Mouse (Mus musculus) cerebellum, postnatal 4 days (tissue): ENCODE data around the gene Bpifb6.

Experiments used
- DNase-seq, 2 experiments: peaks; one replicate each; pipeline ENCODE4 v3.0.0; 2022; ENCODE audit warnings: low spot score in 2 of 2, mixed read lengths in 1 of 2

The Bpifb6 gene

DNA sequence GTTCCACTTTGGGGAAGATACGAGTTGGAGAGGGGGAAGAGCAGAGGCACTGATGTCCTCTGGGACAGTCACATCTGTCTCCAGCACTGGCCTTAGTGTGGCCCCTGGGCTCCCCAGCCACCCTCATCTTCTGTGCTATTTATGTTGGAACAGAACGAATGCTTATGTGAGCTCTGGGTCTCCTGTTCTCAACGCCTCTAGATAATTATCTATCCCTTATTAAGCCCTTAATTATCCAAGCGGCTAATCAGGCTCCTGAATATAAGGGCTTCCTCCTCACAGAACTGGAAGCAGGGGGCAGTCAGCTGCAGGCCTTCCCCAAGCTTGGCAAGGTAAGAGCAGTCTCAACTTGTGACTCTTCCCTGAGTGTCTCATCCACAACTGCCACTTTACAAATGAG lies at the start of gene Bpifb6:
Gene Bpifb6 (plus strand): TSS at position 301 of the 400 bp plus-strand sequence.
- DNase-seq: no peak

- DNase-seq: peak in 1 of 2 experiments; percentile 67
Observed at GRCm38 (mm10) chr2:153851030-153851360, 49.2 kb upstream of the Bpifb6 start.

DNA sequence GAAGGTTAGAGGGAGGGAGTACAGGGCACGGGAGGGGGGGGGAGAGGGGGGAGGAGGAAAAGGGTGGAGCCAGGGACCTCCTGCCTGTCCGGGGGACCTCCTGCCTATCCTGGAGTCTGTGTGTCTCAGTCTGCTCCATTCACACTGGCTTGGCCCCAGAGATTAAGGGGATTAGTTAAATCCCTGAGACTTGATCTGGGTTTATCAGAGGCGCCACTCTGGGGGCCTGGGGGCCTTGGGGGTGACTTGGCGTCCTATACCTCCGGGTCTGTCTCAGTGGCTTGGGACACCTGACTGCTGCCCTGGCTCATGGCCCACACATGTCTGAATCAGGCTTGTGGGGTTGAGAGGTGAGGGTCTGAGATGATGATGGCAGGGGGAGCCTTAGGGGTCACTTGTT lies 46.6 kb upstream of the Bpifb6 start:
- no peak for DNase-seq

DNA sequence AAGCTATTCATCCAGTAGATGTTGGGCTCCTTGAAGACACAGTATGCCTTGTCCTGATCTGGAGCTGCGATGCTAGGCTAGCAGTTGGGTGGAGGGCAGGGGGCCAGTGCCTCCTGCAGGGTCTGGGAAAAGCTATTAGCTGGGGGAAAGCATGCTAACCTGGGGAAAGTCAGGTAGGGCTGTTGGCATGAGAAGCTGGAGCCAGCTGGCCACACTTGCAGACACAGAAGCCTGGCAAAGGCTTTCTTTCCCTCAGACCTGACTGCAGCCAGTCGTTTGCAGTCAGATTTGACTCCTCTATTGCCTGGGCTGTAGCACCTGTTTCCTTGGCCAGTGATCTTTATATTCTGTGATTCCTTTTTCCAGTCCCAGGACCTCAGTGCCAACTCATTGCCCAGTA lies 40.6 kb upstream of the Bpifb6 start:
- no peak for DNase-seq

DNA sequence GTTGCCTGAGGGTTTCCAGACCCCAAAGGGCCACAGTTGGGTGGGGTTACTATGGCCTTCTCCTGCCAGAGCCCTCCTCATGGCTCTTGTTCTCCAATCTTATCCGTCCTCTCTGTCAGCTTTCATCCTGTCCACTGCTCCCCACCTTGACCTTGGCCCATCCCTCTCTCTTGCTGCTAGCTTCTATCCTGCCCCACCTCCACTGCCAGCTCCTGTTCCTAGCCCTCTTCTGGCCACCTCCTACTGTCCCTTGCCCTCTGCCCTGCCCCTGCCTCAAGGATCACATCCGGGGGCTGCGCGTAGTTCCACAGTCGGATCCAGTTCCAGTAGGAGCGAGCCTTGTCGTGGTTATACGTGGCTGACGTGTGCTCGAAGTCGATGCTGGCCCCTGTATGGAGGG lies 39.9 kb upstream of the Bpifb6 start:
- DNase-seq: no peak

GRCm38 (mm10) chr2:153860715-153861114 lies 39.5 kb upstream of the Bpifb6 start:
- no peak for DNase-seq

- no peak for DNase-seq
Observed at GRCm38 (mm10) chr2:153861960-153862359, 38.2 kb upstream of the Bpifb6 start.

GRCm38 (mm10) chr2:153870984-153871383 lies 29.2 kb upstream of the Bpifb6 start, which contains the start of gene Sun5:
TSS of gene Sun5 (minus strand) at chr2:153871084.
- DNase-seq: no peak

GRCm38 (mm10) chr2:153874745-153875144 lies 25.4 kb upstream of the Bpifb6 start, which contains the start of gene Bpifb2:
TSS of gene Bpifb2 (plus strand) at chr2:153875045.
- DNase-seq: no peak

- DNase-seq: no peak
Observed at GRCm38 (mm10) chr2:153899111-153899510, 1.1 kb upstream of the Bpifb6 start.

GRCm38 (mm10) chr2:153902726-153903125 lies 2.5 kb downstream of the Bpifb6 start:
- no peak for DNase-seq

GRCm38 (mm10) chr2:153906626-153907025 lies 6.4 kb downstream of the Bpifb6 start:
- no peak for DNase-seq

DNA sequence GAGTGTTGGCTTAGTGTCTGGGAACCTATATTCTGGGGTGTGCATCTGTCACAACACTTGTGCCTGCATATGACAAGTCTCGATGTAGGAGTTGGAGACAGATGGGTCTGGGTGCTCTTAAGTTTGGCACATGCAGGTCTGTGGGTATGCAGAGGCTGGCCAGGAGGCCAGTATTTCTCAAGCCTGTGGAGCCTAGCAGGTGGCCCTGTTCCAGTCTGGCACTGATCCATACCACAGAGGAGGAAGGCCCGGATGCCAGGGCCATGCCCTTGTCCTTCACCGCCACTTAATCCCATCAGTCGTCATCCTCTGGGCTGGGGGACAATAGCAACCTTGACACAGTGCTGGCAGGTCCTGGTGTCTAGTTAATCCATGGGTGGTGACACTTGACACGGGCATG lies 14.0 kb downstream of the Bpifb6 start:
- peak in 1 of 2 experiments; percentile 10 for DNase-seq

DNA sequence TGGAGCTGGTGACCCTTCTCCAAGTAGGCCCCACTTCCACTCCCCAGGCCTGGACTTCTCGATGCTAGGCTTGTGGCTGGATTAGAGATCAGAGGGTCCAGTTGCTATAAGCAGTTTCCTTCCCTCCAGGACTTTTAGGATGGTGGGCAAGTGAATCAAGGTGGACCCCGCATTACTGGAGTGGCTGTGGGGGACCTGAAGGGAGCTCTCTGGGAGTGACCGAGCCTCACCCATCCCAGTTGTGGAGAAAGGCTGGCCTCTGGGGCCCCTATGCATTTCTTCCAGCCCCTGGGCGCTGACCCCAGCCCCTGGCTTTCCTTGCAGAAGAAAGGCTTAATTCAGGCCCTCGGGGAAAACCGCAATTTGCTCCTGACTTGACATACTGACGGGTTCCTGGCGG lies 17.7 kb downstream of the Bpifb6 start, which contains the start of gene Bpifb3:
Gene Bpifb3 (plus strand): TSS at position 301 of the 400 bp plus-strand sequence.
- no peak for DNase-seq

GRCm38 (mm10) chr2:153921246-153921645 lies 21.1 kb downstream of the Bpifb6 start:
- DNase-seq: no peak

- DNase-seq: peak; percentile 66 to 77
Observed at GRCm38 (mm10) chr2:153929871-153930413, 29.8 kb downstream of the Bpifb6 start.

DNA sequence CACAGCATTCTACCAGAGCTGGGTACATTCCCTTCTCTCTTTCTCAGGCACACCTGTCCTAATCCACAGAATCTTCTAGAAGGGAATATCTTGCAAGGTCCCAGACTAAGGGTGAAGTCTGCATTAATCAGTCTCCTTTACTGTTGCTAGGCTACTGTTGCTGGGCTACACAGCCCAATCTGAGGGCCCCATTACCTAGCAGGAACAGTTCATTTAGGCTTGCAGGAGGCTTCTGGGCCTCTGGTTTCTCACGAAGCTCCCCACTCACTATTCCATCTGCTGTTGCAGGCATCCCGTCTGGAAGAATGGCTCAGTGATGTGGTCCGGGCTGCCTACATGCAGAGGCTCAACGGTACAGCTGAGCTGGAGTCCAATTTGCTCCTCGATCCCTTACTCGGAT lies 30.9 kb downstream of the Bpifb6 start:
- no peak for DNase-seq

GRCm38 (mm10) chr2:153933311-153933710 lies 33.1 kb downstream of the Bpifb6 start:
- peak in 1 of 2 experiments; percentile 16 for DNase-seq

- DNase-seq: no peak
Observed at GRCm38 (mm10) chr2:153935348-153935747, 35.2 kb downstream of the Bpifb6 start.

GRCm38 (mm10) chr2:153937843-153938242 lies 37.7 kb downstream of the Bpifb6 start, which contains the start of gene Bpifb4:
TSS of gene Bpifb4 (plus strand) at chr2:153938212.
- DNase-seq: no peak

DNA sequence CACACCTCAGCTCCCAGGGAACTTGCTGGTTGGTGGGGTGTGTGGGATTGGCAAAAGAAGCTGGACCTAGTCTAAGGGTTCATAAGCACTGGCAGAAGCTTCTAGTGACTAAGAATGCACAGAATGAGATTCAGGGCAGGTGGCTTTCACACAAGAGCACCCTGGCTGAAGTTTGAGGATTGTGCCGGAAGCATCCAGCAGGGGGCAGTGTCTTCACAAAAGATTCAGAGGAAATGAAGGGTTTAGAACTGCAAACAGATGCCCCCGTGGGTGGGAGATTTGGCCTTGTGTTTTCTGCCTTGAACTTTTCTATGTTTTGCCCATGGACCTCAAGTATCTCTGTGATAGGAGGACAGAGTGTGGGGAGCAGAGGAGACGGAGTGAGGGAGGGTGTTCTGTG lies 43.3 kb downstream of the Bpifb6 start:
- peak; percentile 48 to 72 for DNase-seq

DNA sequence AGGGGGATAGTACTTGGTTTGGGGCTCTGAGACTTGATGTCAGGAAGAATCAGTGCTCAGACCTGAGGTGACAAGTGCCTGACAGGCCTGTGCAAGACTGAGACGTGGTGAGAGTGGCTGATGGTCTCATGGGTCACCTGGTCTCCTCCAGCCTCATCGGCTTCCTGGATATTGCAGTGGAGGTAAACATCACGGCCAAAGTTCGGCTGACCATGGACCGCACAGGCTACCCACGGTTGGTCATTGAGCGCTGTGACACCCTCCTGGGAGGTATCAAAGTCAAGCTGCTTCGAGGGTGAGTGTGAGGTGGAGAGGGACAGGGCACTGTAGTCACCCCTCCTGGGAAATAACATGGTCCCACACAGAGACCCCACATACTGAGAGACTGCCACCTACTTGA lies 44.4 kb downstream of the Bpifb6 start:
- DNase-seq: no peak

DNA sequence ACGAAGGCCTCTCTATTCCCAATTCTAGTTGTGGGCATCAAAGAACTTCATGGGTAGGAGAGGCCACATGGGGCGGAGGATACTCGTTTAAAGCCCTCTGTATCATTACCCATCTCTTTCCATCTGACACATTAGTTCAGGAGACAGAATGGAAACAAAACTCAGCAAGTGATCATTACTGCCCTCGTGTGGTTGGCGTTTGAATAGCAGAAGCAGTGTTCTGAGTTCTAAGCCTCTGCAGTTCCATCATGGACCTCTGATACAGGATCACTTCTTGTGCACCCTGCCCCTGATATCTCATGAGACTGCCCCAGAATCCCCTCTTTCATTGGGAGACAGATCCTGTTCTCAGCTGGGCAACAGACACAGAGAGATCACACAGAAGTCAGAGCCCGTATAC lies 52.7 kb downstream of the Bpifb6 start:
- peak; percentile 61 to 79 for DNase-seq

DNA sequence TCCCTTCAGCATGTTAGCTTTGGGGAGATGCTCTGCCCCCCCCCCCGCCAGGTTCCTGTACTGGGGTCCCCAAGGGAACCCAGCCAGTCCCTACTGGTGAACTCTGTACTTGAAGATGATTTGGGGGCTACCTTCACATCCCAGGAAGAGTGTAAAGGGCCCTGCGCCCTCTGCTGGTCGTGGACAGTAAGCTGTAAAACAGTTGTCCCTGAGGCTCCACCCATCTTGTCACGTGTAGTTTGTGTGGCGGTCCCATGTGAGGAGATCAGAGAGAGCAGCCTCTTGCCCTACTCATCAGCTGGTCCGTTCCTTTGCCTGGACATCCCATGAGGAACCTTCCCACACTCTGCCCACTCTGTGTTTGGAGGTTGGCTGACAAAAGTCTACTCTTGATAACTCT lies 53.6 kb downstream of the Bpifb6 start:
- peak in 1 of 2 experiments; percentile 51 for DNase-seq
